Mouse (Mus musculus) bone marrow, adult 2 months (tissue): ENCODE data around the gene Olfr1170.

Experiments used
- CTCF ChIP-seq: fragments of 200-500 bp; IDR thresholded peaks from 2 replicates; pipeline ENCODE4 v1.5.1; 2011; ENCODE audit warnings: low read length, control low read depth; ENCODE audit not compliant: control insufficient read depth, insufficient read depth
- POLR2A ChIP-seq: fragments of 200-500 bp; IDR thresholded peaks from 2 replicates; pipeline ENCODE4 v1.6.1; 2011; ENCODE audit warnings: low read depth, mild to moderate bottlenecking, control low read depth, low read length, borderline replicate concordance; ENCODE audit not compliant: control insufficient read depth

- TF ChIP-seq CTCF, result no peak
- TF ChIP-seq POLR2A, result no peak
Measured at GRCm38 (mm10) chr2:88220784-88221183, 7.3 kb downstream of the Olfr1170 start.
